Mouse (Mus musculus) layer of hippocampus, adult 6 months (tissue): ENCODE data around the gene Rgs8. TPM values are rescaled to one million over a fixed set of nuclear protein-coding genes. Genes with fewer than 3 reads are reported as not detected.

Source experiments
- long read RNA-seq, 2 experiments: library from polyadenylated mRNA; unstranded; transcript quantifications; one replicate each; pipeline ENCODE4 v2.0.0; 2019 to 2020
- polyA plus RNA-seq: library from polyadenylated mRNA; unstranded; fragments of <200 nt; fragmentation: Nextera tagmentation; gene quantifications from 2 replicates; pipeline ENCODE4 v1.2.3, GENCODE M21; 2021

The Rgs8 gene
- polyA plus RNA-seq: 6.8 and 8.5 TPM in 2 replicates
- long read RNA-seq, experiment 1, full-length matches to known transcripts: 3 of 20 reads
- long read RNA-seq, experiment 1, partial matches to known transcripts: 1 of 20 reads
- long read RNA-seq, experiment 1, other reads (novel, unspliced or antisense): 16 of 20 reads
- long read RNA-seq, experiment 2, full-length matches to known transcripts: 17 of 113 reads
- long read RNA-seq, experiment 2, partial matches to known transcripts: 3 of 113 reads
- long read RNA-seq, experiment 2, other reads (novel, unspliced or antisense): 93 of 113 reads

GRCm38 (mm10) chr1:153652938-153653623 is at the start of gene Rgs8:
Rgs8 (plus strand) TSS chr1:153653025.

GRCm38 (mm10) chr1:153740145-153740544 is 87.3 kb downstream of the Rgs8 start, which contains the start of gene Rgs16:
Rgs16 (plus strand) TSS chr1:153740349.

GRCm38 (mm10) chr1:153749211-153749801 is 96.5 kb downstream of the Rgs8 start, which contains the start of gene Rnasel:
Rnasel (plus strand) TSS chr1:153749426.

Other genes with a start within 250 kb of the Rgs8 start
- 0.49 and 0.58 TPM in 2 replicates for gene Shcbp1l, start 227.9 kb upstream of the Rgs8 start, polyA plus RNA-seq
- gene Dhx9, start 165.4 kb upstream of the Rgs8 start, polyA plus RNA-seq: 15.4 and 19.4 TPM in 2 replicates
- 3.8 and 4.0 TPM in 2 replicates for gene Npl, start 103.0 kb upstream of the Rgs8 start, polyA plus RNA-seq
- 3.5 and 4.1 TPM in 2 replicates for gene Rgs16, start 87.3 kb downstream of the Rgs8 start, polyA plus RNA-seq
- gene Rnasel, start 96.4 kb downstream of the Rgs8 start, polyA plus RNA-seq: 3.2 and 3.4 TPM in 2 replicates
- gene Rgsl1, start 191.1 kb downstream of the Rgs8 start, polyA plus RNA-seq: 0.25 and 0.60 TPM in 2 replicates
- 0.98 and 1.2 TPM in 2 replicates for gene Teddm1b, start 221.3 kb downstream of the Rgs8 start, polyA plus RNA-seq
- gene Teddm1a, start 238.7 kb downstream of the Rgs8 start, polyA plus RNA-seq: not detected in 2 replicates
- gene Glul, start 246.9 kb downstream of the Rgs8 start, polyA plus RNA-seq: 175 and 203 TPM in 2 replicates
- 1.4 TPM in 2 replicates for gene Teddm2, start 247.2 kb downstream of the Rgs8 start, polyA plus RNA-seq